Mouse (Mus musculus) retina, adult 2 months (tissue): Measurements from ENCODE around the gene Hnrnpa3.
"Not testable (repeated sequence)": the region's sequence is repeated elsewhere in the genome, so short reads cannot be mapped to it uniquely, and the experiment has no call there.

Experiments
- DNase-seq: peaks from one replicate; pipeline ENCODE4 v3.0.0-alpha.2; 2012; ENCODE audit warnings: low read depth, low spot score

Hnrnpa3 gene

GRCm38 (mm10) chr2:75672561-75672960, 13.5 kb downstream of the Hnrnpa3 start:
- DNase-seq: no peak

GRCm38 (mm10) chr2:75676567-75676966, 17.5 kb downstream of the Hnrnpa3 start:
- no peak for DNase-seq

- no peak for DNase-seq
Observed at GRCm38 (mm10) chr2:75679947-75680346, 20.9 kb downstream of the Hnrnpa3 start.

GRCm38 (mm10) chr2:75681439-75681838, 22.4 kb downstream of the Hnrnpa3 start:
- no peak for DNase-seq

GRCm38 (mm10) chr2:75682978-75683709, 24.1 kb downstream of the Hnrnpa3 start:
- DNase-seq: no peak

- DNase-seq: no peak
Observed at GRCm38 (mm10) chr2:75684526-75684925, 25.5 kb downstream of the Hnrnpa3 start.

GRCm38 (mm10) chr2:75685458-75685861, 26.4 kb downstream of the Hnrnpa3 start:
- no peak for DNase-seq

- DNase-seq: no peak
Observed at GRCm38 (mm10) chr2:75687040-75687749, 28.1 kb downstream of the Hnrnpa3 start.

GRCm38 (mm10) chr2:75688901-75689300, 29.8 kb downstream of the Hnrnpa3 start:
- no peak for DNase-seq

- DNase-seq: no peak
Observed at GRCm38 (mm10) chr2:75689482-75690158, 30.6 kb downstream of the Hnrnpa3 start.

- no peak for DNase-seq
Observed at GRCm38 (mm10) chr2:75690656-75691055, 31.6 kb downstream of the Hnrnpa3 start.

GRCm38 (mm10) chr2:75691316-75691715, 32.3 kb downstream of the Hnrnpa3 start:
- no peak for DNase-seq

- DNase-seq: no peak
Observed at GRCm38 (mm10) chr2:75692369-75692768, 33.3 kb downstream of the Hnrnpa3 start.

- DNase-seq: not testable (repeated sequence)
Observed at GRCm38 (mm10) chr2:75694926-75695325, 35.9 kb downstream of the Hnrnpa3 start.

- DNase-seq: no peak
Observed at GRCm38 (mm10) chr2:75695676-75696350, 36.8 kb downstream of the Hnrnpa3 start.

- no peak for DNase-seq
Observed at GRCm38 (mm10) chr2:75696371-75696770, 37.3 kb downstream of the Hnrnpa3 start.

- no peak for DNase-seq
Observed at GRCm38 (mm10) chr2:75697222-75697621, 38.2 kb downstream of the Hnrnpa3 start.

GRCm38 (mm10) chr2:75698007-75698406, 38.9 kb downstream of the Hnrnpa3 start:
- DNase-seq: no peak

- no peak for DNase-seq
Observed at GRCm38 (mm10) chr2:75698874-75699273, 39.8 kb downstream of the Hnrnpa3 start.

- no peak for DNase-seq
Observed at GRCm38 (mm10) chr2:75700543-75700942, 41.5 kb downstream of the Hnrnpa3 start.

GRCm38 (mm10) chr2:75701207-75701606, 42.1 kb downstream of the Hnrnpa3 start:
- DNase-seq: no peak
